Mouse (Mus musculus) spleen, adult 2 months (tissue): ENCODE data around the gene Pbdc1.
"Not testable (repeated sequence)": the region's sequence is repeated elsewhere in the genome, so short reads cannot be mapped to it uniquely, and the experiment has no call there.

Source experiments
- CTCF ChIP-seq: fragments of 200-500 bp; IDR thresholded peaks from 2 replicates; pipeline ENCODE4 v1.5.1; 2011; ENCODE audit warnings: mild to moderate bottlenecking, inconsistent platforms; ENCODE audit not compliant: insufficient read depth, insufficient read length, insufficient replicate concordance; ENCODE audit errors: extremely low read depth
- POLR2A ChIP-seq: fragments of 200-500 bp; IDR thresholded peaks from 2 replicates; pipeline ENCODE4 v1.6.1; 2011; ENCODE audit warnings: low read depth, low read length, inconsistent platforms

GRCm38 (mm10) chrX:105083013-105083412 is 3.5 kb downstream of the Pbdc1 start:
- not testable (repeated sequence) for TF ChIP-seq POLR2A, CTCF
